Comparison of ENCODE assay signal across 9 mouse cellular contexts in genomic region chr2:110180316-110180670, GRCm38 (mm10).
DNase-seq lines count a peak whose midpoint lies in the region; ATAC-seq lines count a peak whose summit lies in the region.
"Had no signal": no experiment of that assay in that cellular context is flagged by ENCODE, and none has a peak within 500 bp of the region (broad histone marks: within the 10 kb centered on the region; RNA-seq: fewer than 3 reads in every experiment).

No protein-coding gene starts in this region.

- peaks cover 28% of the 10 kb centered on the region for H3K4me1 ChIP-seq in heart, embryonic 11.5 days (ENCODE audit: control insufficient read depth, insufficient read depth, low read length)
- peaks cover 55% of the 10 kb centered on the region for H3K4me1 ChIP-seq in heart, embryonic 16.5 days (ENCODE audit: control insufficient read depth, insufficient read depth, low read length)
- H3K4me1 ChIP-seq in limb, embryonic 13.5 days, result peaks cover 55% of the 10 kb centered on the region

- peak overlapping the region; percentile 11; the same call in 1 of the 2 replicates for H3K4me2 ChIP-seq in heart, embryonic 11.5 days
- H3K4me2 ChIP-seq in heart, embryonic 16.5 days (ENCODE audit: low read depth, low read length), result no peak overlapping the region
- H3K4me2 ChIP-seq in limb, embryonic 13.5 days (replicated peaks), result no peak overlapping the region

- no peak overlapping the region for H3K9ac ChIP-seq in heart, embryonic 11.5 days (ENCODE audit: low read depth, low read length)
- H3K9ac ChIP-seq in heart, embryonic 16.5 days (ENCODE audit: low read length), result 0 out of 2 replicates have a peak overlapping the region, but pooled peaks have one; percentile 13
- H3K9ac ChIP-seq in limb, embryonic 13.5 days, result no peak overlapping the region
- H3K9ac ChIP-seq: forebrain, postnatal 0 days had no signal

- H3K36me3 ChIP-seq in heart, embryonic 11.5 days (ENCODE audit: control insufficient read depth, insufficient read depth, low read length), result no peaks in the 10 kb centered on the region
- no peaks in the 10 kb centered on the region for H3K36me3 ChIP-seq in heart, embryonic 16.5 days (ENCODE audit: control insufficient read depth, insufficient read depth)
- H3K36me3 ChIP-seq in limb, embryonic 13.5 days, result no peaks in the 10 kb centered on the region

- WGBS in heart, embryonic 11.5 days (ENCODE audit: insufficient replicate concordance), result 61% methylated on average over 7 of the region's 7 CpGs
- 54% methylated on average over 7 of the region's 7 CpGs for WGBS in heart, embryonic 16.5 days
- 64% methylated on average over 7 of the region's 7 CpGs for WGBS in limb, embryonic 13.5 days

- no peaks in the 10 kb centered on the region for H3K9me3 ChIP-seq in heart, embryonic 11.5 days (replicated peaks; ENCODE audit: control insufficient read depth, low read length)
- H3K9me3 ChIP-seq in heart, embryonic 16.5 days (replicated peaks; ENCODE audit: control insufficient read depth, low read length), result no peaks in the 10 kb centered on the region
- no peaks in the 10 kb centered on the region for H3K9me3 ChIP-seq in limb, embryonic 13.5 days

- ATAC-seq in heart, embryonic 11.5 days (replicated peaks; ENCODE audit: insufficient number of reproducible peaks, low FRiP score, low TSS enrichment), result no peak
- no peak for ATAC-seq in heart, embryonic 16.5 days (replicated peaks; ENCODE audit: extremely low read depth, insufficient read depth, low FRiP score)
- no peak for ATAC-seq in limb, embryonic 13.5 days (ENCODE audit: low FRiP score, low read depth)

- DNase-seq in heart, postnatal 25 days (ENCODE audit: low spot score), result no peak
- DNase-seq in cerebellum, adult 11 months, result peak; percentile 41
- no peak for DNase-seq in right cerebral cortex, adult 2 months (ENCODE audit: low spot score in 2 of 2)
- DNase-seq in urinary bladder, adult 2 months (ENCODE audit: low spot score), result no peak
- no peak for DNase-seq in retina, postnatal 1 day

- no peak overlapping the region for H3K4me3 ChIP-seq in heart, embryonic 11.5 days (ENCODE audit: low read depth, low read length)
- H3K4me3 ChIP-seq in heart, embryonic 16.5 days (ENCODE audit: low read length), result no peak overlapping the region
- no peak overlapping the region for H3K4me3 ChIP-seq in limb, embryonic 13.5 days

- peak overlapping the region; percentile 54 for H3K27ac ChIP-seq in heart, embryonic 11.5 days (ENCODE audit: low read depth, low read length)
- H3K27ac ChIP-seq in heart, embryonic 16.5 days (ENCODE audit: low read length), result peak overlapping the region; percentile 68
- H3K27ac ChIP-seq in limb, embryonic 13.5 days, result peak overlapping the region; percentile 6; the same call in 1 of the 2 replicates

- intact Hi-C loops in heart, postnatal 25 days (cut with DNase I), result no loop called here

- no peaks in the 10 kb centered on the region for H3K27me3 ChIP-seq in heart, embryonic 11.5 days (ENCODE audit: control insufficient read depth, insufficient read depth, low read length)
- H3K27me3 ChIP-seq in heart, embryonic 16.5 days (ENCODE audit: control insufficient read depth, insufficient read depth, low read length), result no peaks in the 10 kb centered on the region
- no peaks in the 10 kb centered on the region for H3K27me3 ChIP-seq in limb, embryonic 13.5 days

Comparison
In these comparisons a context has a peak if more than half of its experiments do, and no peak if none do; other contexts are left out.
1. H3K27ac ChIP-seq: peak in every context shown above with its lines; median percentile 68 in heart, embryonic 16.5 days; 54 in heart, embryonic 11.5 days; 6 in limb, embryonic 13.5 days.